Mouse (Mus musculus) heart, embryonic 10.5 days (tissue): Measurements from ENCODE around the gene Cmip. TPM values are rescaled to one million over a fixed set of nuclear protein-coding genes. Genes with fewer than 3 reads are reported as not detected.

Source experiments
- DNase-seq: peaks from one replicate; pipeline ENCODE4 v3.0.0-alpha.2; 2017; ENCODE audit warnings: low spot score
- H3K27ac ChIP-seq: fragments of 300-500 bp; sonication (generic); 2 replicates; pipeline ENCODE4 v1.5.1; 2016; ENCODE audit warnings: mild to moderate bottlenecking
- H3K27me3 ChIP-seq: fragments of 300-500 bp; sonication (generic); 2 replicates; pipeline ENCODE4 v1.6.1; 2016; ENCODE audit warnings: mild to moderate bottlenecking; ENCODE audit not compliant: poor library complexity, insufficient read depth, severe bottlenecking
- H3K36me3 ChIP-seq: fragments of 300-500 bp; sonication (generic); 2 replicates; pipeline ENCODE4 v1.6.1; 2016; ENCODE audit warnings: mild to moderate bottlenecking, moderate library complexity
- H3K4me1 ChIP-seq: fragments of 300-500 bp; sonication (generic); 2 replicates; pipeline ENCODE4 v1.6.1; 2016; ENCODE audit warnings: mild to moderate bottlenecking
- H3K4me3 ChIP-seq: fragments of 300-500 bp; sonication (generic); 2 replicates; pipeline ENCODE4 v1.5.1; 2016; ENCODE audit warnings: mild to moderate bottlenecking, moderate library complexity
- H3K9me3 ChIP-seq: fragments of 300-500 bp; sonication (generic); 2 replicates; pipeline ENCODE4 v1.6.1; 2016; ENCODE audit warnings: mild to moderate bottlenecking, moderate library complexity
- WGBS: fragments of 180-500 bp; shearing (Covaris S2); methylation state at CpG from one replicate; pipeline ENCODE4 v1.1.7; 2016; 5-methylcytosine and 5-hydroxymethylcytosine counted together
- polyA plus RNA-seq: library from polyadenylated mRNA; unstranded; fragments of >200 nt; fragmentation: Nextera tagmentation; extraction: Ambion mirVana; gene quantifications from 2 replicates; pipeline ENCODE4 v1.2.1, GENCODE M21; 2016

Gene Cmip
- polyA plus RNA-seq, 1 experiment from 2014 or later = 8.3 TPM

DNA sequence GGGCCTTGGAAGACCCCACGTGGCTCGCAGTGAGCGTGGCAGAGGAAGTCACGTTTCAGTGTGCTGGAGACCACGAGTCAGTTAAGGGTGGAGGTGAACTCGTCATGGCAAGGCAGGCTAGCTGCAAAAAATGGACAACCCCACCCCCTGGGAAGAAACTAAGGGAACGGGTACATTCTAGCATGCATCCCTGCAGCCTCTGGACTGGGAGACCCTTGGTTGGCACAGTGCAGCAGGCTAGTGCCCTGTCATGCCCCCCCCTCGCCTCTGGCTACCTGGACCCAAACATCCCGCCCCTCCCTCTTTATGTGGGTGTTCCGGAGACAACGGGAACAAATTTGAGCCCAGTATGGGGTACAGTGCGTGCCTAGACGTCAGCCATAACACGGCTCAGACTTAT is 183.5 kb downstream of the Cmip start:
- no peaks in the 10 kb centered on the region for H3K27me3 ChIP-seq
- H3K27ac ChIP-seq = 0 out of 2 replicates have a peak overlapping the region, but pooled peaks have one; percentile 2
- 83% methylated on average over 14 of the region's 14 CpGs for WGBS
- peaks cover 33% of the 10 kb centered on the region for H3K4me1 ChIP-seq
- H3K9me3 ChIP-seq = no peaks in the 10 kb centered on the region
- peaks cover 37% of the 10 kb centered on the region for H3K36me3 ChIP-seq
- no peak overlapping the region for H3K4me3 ChIP-seq
- no peak for DNase-seq

DNA sequence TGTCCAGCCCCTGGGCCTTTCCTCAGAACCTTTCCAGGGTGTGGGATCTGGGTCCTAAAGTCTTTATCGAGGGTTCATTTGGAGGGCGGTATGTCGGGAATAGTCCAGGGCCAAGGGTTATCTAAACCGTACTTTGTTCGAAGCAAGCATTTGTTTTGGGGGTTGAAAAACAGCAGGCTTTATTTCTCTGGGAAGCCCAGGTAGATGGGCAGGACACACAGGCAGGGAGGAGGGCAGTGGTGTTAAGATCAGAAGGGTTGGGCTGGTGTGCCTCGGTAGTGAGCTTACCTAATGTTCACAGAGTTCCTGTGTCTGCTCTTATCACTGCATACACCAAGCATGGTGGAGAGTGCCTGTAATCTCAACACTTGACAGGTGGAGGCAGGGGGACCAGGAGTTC is 183.9 kb downstream of the Cmip start:
- Histone ChIP-seq H3K27ac (no peak overlapping the region), H3K9me3 (no peaks in the 10 kb centered on the region), H3K4me3 (no peak overlapping the region), H3K27me3 (no peaks in the 10 kb centered on the region), H3K4me1 (peaks cover 33% of the 10 kb centered on the region), H3K36me3 (peaks cover 37% of the 10 kb centered on the region)
- DNase-seq = no peak
- WGBS = 70% methylated on average over 6 of the region's 6 CpGs

DNA sequence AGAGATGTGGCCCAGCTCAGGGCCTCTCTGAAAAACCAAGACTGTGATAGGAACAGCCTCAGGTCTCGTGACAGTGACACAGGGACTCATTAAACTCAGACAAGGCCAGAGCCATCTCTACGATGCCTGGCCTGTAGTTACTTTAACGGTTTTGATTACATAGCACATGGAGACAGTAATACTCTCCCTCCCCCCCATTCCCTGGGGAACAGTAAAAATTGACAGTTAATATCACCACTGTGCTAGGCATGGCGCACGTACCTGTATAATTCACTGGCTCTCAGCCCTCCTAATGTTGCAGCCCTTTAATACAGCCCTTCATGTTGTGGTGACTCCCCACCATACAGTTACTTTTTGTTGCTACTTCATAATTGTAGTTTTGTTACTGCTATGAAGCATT is 188.6 kb downstream of the Cmip start:
- H3K9me3 ChIP-seq = no peaks in the 10 kb centered on the region
- WGBS = 90% methylated on average over 5 of the region's 5 CpGs
- peaks cover 8% of the 10 kb centered on the region for H3K4me1 ChIP-seq
- H3K27ac ChIP-seq = no peak overlapping the region
- no peaks in the 10 kb centered on the region for H3K27me3 ChIP-seq
- DNase-seq = no peak
- H3K36me3 ChIP-seq = peaks cover 49% of the 10 kb centered on the region
- no peak overlapping the region for H3K4me3 ChIP-seq

DNA sequence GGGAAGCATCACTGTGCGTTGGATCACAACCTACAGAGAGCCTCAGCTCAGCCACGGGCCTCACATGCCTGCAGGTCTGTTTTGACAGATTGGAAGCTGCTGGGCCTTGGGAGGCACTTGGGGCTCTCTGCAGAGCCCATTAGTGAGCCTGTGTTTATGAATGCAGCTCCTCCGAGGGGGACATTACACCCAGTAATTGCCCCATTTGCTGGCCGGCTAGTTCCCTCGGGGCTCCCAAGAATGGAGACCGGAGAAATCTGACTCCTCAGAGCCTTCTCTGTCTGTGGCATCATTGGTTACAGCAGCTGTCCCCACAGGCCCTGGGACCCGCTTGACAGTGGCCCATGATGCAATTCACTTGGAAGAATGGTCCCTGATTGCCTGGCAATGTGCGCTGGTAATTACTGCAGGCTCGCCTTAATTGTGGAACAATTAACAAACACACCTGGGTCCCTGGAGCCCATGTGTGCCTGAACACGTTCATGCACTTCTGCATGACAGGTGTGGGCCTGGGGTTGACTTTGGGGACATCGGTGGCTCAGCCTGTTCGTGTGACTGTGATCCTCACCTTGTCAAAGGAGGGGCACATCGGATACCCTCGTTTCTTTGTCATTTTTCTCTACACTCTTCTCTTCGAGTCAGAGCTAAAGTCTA is 189.6 kb downstream of the Cmip start:
- Histone ChIP-seq H3K4me1 (0 out of 2 replicates have a peak, but pooled peaks cover 3% of the 10 kb centered on the region), H3K36me3 (peaks cover 49% of the 10 kb centered on the region), H3K9me3 (no peaks in the 10 kb centered on the region), H3K27ac (no peak overlapping the region), H3K4me3 (no peak overlapping the region), H3K27me3 (no peaks in the 10 kb centered on the region)
- 69% methylated on average over 15 of the region's 15 CpGs for WGBS
- no peak for DNase-seq

DNA sequence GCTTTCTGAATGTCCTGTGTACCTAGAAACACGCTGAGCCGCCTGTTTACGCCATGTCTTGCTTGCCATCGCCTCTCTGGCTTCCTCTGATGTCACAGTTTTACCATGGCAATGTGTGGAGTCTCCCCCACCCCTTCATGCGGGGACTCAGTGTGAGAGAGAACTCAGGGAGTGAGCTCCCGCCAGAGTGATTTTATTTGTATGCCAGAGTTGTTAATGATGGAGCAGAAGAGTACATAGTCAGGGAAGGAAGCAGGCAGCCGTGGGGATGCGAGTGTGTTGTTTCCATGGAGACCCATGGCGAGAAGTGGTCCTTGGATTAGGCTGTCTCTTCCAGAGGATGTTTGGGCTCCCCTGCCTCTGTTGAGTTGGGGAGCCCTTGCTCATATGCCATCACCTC is 194.2 kb downstream of the Cmip start:
- Histone ChIP-seq H3K4me3 (no peak overlapping the region), H3K4me1 (0 out of 2 replicates have a peak, but pooled peaks cover 3% of the 10 kb centered on the region), H3K36me3 (peaks cover 79% of the 10 kb centered on the region), H3K27ac (no peak overlapping the region), H3K9me3 (no peaks in the 10 kb centered on the region), H3K27me3 (no peaks in the 10 kb centered on the region)
- no peak for DNase-seq
- 87% methylated on average over 9 of the region's 9 CpGs for WGBS

DNA sequence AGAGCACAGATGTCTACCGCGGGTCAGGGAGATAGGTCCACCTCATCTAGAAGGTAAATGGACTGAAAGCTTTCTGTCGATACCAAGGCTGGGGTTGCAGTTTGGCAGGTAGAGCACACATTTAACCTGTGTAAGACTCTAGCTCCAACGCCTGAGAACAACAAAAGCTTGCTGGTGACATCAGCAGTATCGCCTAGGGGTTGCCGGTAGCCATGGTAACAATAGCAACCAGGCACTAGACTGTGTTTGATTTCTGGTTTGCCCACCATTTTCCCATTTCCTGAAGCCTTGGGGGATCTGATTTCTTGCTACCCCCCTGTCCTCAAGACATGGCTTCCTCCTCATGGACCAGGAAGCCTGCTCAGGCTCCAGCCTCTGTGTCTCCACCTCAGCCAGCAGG is 197.1 kb downstream of the Cmip start:
- Histone ChIP-seq H3K4me3 (no peak overlapping the region), H3K36me3 (peaks cover 71% of the 10 kb centered on the region), H3K27ac (no peak overlapping the region), H3K9me3 (no peaks in the 10 kb centered on the region), H3K4me1 (peaks cover 13% of the 10 kb centered on the region; the same call in 1 of the 2 replicates), H3K27me3 (no peaks in the 10 kb centered on the region)
- no peak for DNase-seq
- WGBS = 77% methylated on average over 6 of the region's 6 CpGs

DNA sequence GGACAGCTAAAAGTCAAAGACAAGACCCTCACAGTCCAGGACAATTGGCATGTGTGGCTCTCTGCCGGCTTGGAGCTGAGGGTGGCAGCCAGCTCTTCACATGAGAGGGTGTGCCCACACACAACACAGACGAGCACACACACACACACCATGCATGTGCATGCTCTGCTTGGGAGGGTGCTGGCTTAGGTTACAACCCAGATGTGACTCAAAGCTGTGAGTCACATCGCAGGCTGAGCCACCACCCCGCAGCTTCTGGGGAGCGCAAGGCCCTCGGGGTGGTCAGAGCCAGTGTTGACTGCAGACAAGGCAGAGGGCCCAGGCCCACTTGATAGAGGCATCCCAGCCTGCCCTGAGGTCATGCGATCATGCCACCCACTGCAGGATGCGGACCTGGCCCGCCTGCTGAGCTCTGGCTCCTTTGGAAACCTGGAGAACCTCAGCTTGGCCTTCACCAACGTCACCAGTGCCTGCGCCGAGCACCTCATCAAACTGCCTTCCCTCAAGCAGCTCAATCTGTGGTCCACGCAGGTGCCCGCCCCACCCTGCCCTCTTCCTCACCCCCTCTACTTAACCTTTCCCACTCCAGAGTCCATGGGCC is 197.8 kb downstream of the Cmip start:
- H3K9me3 ChIP-seq = no peaks in the 10 kb centered on the region
- 88% methylated on average over 14 of the region's 14 CpGs for WGBS
- H3K36me3 ChIP-seq = peaks cover 66% of the 10 kb centered on the region
- H3K4me1 ChIP-seq = peaks cover 13% of the 10 kb centered on the region; the same call in 1 of the 2 replicates
- no peak overlapping the region for H3K4me3 ChIP-seq
- no peak for DNase-seq
- no peak overlapping the region for H3K27ac ChIP-seq
- no peaks in the 10 kb centered on the region for H3K27me3 ChIP-seq

DNA sequence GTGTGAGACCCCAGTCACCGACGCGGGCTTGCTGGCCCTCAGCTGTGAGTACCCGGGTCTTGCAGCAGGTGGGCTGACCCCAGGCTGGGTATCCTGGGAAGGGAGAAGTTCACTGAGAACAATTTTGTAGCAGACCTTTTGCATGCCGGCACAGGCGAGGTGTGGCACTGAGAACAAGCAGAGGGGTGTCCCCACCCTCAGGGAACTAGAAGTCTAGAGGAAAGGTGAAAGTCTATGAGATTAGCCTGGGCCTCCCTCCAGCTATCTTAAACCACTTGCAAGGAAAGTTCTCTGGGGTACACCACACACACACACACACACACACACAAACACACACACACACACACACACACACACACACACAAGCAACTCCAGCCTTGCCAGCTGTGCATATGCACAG is 198.8 kb downstream of the Cmip start:
- peaks cover 13% of the 10 kb centered on the region; the same call in 1 of the 2 replicates for H3K4me1 ChIP-seq
- H3K9me3 ChIP-seq = no peaks in the 10 kb centered on the region
- no peaks in the 10 kb centered on the region for H3K27me3 ChIP-seq
- no peak overlapping the region for H3K27ac ChIP-seq
- DNase-seq = no peak
- H3K4me3 ChIP-seq = no peak overlapping the region
- 87% methylated on average over 6 of the region's 6 CpGs for whole genome bisulfite sequencing
- peaks cover 61% of the 10 kb centered on the region for H3K36me3 ChIP-seq

DNA sequence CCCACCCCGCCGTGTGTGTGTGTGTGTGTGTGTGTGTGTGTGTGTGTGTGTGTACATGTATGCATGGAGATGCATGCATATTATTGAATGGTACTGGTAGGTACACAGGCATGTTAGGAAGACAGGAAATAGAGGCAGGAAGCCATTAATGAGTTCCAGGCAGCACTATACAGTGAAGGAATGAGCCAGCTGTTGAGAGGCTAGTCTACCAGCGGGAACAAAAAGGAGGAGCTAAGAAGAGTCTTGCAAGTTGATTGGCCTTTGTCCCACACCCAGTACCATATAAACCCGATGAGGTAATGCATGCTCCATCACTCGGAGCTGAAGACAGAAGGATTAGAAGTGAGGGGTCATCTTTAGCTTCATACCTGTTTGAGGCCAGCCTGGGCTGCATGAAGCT is 201.6 kb downstream of the Cmip start:
- WGBS = 61% methylated on average over 5 of the region's 5 CpGs
- Histone ChIP-seq H3K36me3 (peaks cover 46% of the 10 kb centered on the region), H3K4me1 (peaks cover 13% of the 10 kb centered on the region; the same call in 1 of the 2 replicates), H3K27ac (no peak overlapping the region), H3K27me3 (no peaks in the 10 kb centered on the region), H3K9me3 (no peaks in the 10 kb centered on the region), H3K4me3 (no peak overlapping the region)
- no peak for DNase-seq

DNA sequence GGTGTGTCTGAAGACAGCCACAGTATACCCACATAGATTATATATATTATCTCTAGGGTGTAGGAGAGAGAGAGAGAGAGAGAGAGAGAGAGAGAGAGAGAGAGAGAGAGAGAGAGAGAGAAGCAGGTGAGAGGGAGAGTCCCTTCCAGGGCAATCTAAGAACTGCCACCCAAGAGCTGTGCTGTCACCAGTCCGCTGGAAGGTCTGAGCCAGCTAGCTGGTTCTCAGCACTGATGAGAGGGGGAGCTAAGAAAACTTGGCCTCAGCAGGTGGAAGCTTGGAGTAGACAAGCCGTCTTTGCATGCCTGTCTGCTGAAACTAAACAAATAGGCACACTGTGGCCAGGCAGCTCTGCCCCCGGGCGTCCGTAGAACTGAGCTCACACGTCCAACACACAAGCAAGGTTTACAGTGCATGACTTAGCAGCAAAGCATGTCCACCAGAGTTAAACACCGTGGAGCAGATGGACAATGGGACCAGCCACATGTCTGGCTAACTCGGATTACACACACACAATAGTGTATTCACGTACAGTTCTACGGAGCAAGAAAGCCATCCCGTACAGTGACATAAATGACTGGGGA is 205.9 kb downstream of the Cmip start:
- DNase-seq = no peak
- Histone ChIP-seq H3K9me3 (no peaks in the 10 kb centered on the region), H3K4me1 (peaks cover 10% of the 10 kb centered on the region; the same call in 1 of the 2 replicates), H3K4me3 (no peak overlapping the region), H3K27me3 (no peaks in the 10 kb centered on the region), H3K27ac (no peak overlapping the region), H3K36me3 (peaks cover 5% of the 10 kb centered on the region)
- WGBS = 83% methylated on average over 11 of the region's 11 CpGs

DNA sequence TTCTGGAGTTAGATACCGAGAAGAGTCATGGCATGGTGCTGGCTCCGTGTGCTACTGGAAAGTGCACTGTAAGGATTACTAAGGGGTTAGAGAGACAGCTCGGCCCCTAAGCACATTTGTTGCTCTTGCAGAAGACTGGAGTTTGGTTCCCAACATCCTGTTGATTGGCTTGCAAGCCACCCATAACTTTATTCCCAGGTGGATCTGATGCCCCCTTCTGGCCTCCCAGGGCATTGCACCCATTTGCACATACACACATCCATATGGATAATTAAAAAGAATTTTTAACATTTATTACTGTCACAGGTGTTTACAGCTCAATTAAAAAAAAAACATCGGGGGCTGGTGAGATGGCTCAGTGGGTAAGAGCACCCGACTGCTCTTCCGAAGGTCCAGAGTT is 207.7 kb downstream of the Cmip start:
- Histone ChIP-seq H3K9me3 (no peaks in the 10 kb centered on the region), H3K36me3 (peaks cover 3% of the 10 kb centered on the region; the same call in 1 of the 2 replicates), H3K4me1 (peaks cover under 1% of the 10 kb centered on the region), H3K27me3 (no peaks in the 10 kb centered on the region), H3K27ac (no peak overlapping the region), H3K4me3 (no peak overlapping the region)
- no peak for DNase-seq
- 93% methylated on average over 6 of the region's 6 CpGs for WGBS

DNA sequence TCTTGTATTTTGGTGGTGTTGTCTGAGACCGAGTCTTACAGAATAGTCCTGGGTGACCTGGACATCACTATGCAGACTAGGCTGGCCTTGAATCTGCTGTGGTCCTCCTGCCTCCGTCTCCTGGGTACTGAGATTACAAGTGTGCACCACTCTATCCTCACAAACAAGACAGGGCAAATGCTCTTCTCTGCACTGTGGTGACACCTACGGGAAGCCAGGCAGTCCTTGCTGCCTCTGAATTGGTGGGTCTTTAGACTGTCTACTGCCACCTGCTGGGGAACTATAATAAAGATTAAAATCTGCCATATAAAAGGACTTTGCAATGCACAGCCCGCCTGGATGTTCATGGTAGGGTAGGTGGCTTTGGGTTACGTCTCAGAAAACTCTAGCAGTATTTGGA is 208.4 kb downstream of the Cmip start:
- no peak overlapping the region for H3K4me3 ChIP-seq
- peaks cover 3% of the 10 kb centered on the region; the same call in 1 of the 2 replicates for H3K36me3 ChIP-seq
- no peaks in the 10 kb centered on the region for H3K27me3 ChIP-seq
- peaks cover 7% of the 10 kb centered on the region for H3K4me1 ChIP-seq
- H3K27ac ChIP-seq = no peak overlapping the region; the same call in 1 of the 2 replicates
- WGBS = 39% methylated on average over 5 of the region's 5 CpGs
- H3K9me3 ChIP-seq = no peaks in the 10 kb centered on the region
- DNase-seq = no peak

DNA sequence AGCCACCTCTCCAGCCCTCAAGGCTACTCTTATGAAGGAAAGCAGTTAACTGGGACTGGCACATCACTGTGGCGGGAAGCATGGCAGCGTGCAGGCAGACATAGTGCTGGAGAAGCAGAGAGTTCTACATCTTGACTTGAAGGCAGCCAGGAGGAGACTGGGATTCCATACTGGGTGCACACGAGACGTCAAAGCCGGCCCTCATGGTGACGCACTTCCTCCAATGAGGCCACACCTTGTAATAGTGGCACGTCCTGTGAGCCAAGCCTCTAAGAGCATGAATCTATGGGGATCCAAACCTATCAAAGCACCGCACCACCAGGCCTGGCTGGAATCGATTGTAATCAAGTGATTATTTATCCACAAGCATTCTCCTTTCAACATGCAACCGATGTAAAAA is 210.6 kb downstream of the Cmip start:
- Histone ChIP-seq H3K4me1 (peaks cover 18% of the 10 kb centered on the region), H3K27me3 (no peaks in the 10 kb centered on the region), H3K4me3 (no peak overlapping the region), H3K36me3 (no peaks in the 10 kb centered on the region), H3K27ac (no peak overlapping the region), H3K9me3 (no peaks in the 10 kb centered on the region)
- no peak for DNase-seq
- 85% methylated on average over 10 of the region's 10 CpGs for WGBS
